In the genomic region with DNA sequence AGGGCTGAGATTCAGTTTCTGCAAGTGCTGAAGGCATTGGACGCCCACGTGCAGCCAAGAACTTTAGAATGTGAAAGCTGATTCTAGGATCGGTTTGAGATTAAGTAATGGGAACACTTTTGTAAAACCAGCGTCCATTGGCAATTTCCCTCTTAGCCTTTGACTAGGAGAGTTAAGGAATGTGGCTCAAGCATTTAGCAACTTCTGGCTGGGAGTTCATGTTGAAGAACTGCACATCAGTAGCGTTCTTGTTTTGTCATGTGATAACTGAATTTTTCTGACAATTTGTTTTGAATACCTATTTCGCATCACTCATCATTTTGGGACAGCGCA, we compare ENCODE assay signal across 8 mouse cellular contexts. TPM values are rescaled to one million over a fixed set of nuclear protein-coding genes. Genes with fewer than 3 reads are reported as not detected.
DNase-seq lines count a peak whose midpoint lies in the region; ATAC-seq and TF ChIP-seq lines count a peak whose summit lies in the region.

No protein-coding gene starts in this region.

- H3K4me3 ChIP-seq in heart, embryonic 12.5 days, result peak overlapping the region; percentile 73
- H3K4me3 ChIP-seq in ES-Bruce4 (ENCODE audit: low read depth, low read length), result peak overlapping the region; percentile 52
- peak overlapping the region; percentile 91 for H3K4me3 ChIP-seq in forebrain, embryonic 16.5 days (replicated peaks; ENCODE audit: low read length)
- H3K4me3 ChIP-seq in liver, postnatal 0 days (ENCODE audit: low read depth, low read length), result peak overlapping the region; percentile 91

- peaks cover 4% of the 10 kb centered on the region; the same call in 1 of the 2 replicates for H3K36me3 ChIP-seq in heart, embryonic 12.5 days
- H3K36me3 ChIP-seq in ES-Bruce4 (ENCODE audit: control insufficient read depth, insufficient read depth, low read length, poor library complexity, severe bottlenecking), result peaks cover 7% of the 10 kb centered on the region
- no peaks in the 10 kb centered on the region for H3K36me3 ChIP-seq in forebrain, embryonic 16.5 days (ENCODE audit: control insufficient read depth, insufficient read depth)
- H3K36me3 ChIP-seq in liver, postnatal 0 days (replicated peaks; ENCODE audit: insufficient read depth, low read length), result 0 out of 2 replicates have a peak, but pooled peaks cover 5% of the 10 kb centered on the region

- 37% methylated on average over 7 of the region's 7 CpGs for WGBS in heart, embryonic 12.5 days
- 34% methylated on average over 7 of the region's 7 CpGs for WGBS in forebrain, embryonic 16.5 days
- WGBS in liver, postnatal 0 days (ENCODE audit: insufficient replicate concordance), result 33% methylated on average over 7 of the region's 7 CpGs

- no peak for TF ChIP-seq CTCF in ES-Bruce4 (IDR thresholded peaks at IDR 0.05; ENCODE audit: low read depth, low read length)
- TF ChIP-seq CTCF in liver, postnatal 0 days (IDR thresholded peaks at IDR 0.05; ENCODE audit: low read depth), result no peak

- no peak for TF ChIP-seq EP300 in ES-Bruce4 (IDR thresholded peaks at IDR 0.05; ENCODE audit: insufficient read depth, low read depth, low read length)
- TF ChIP-seq EP300 in liver, postnatal 0 days (IDR thresholded peaks at IDR 0.05; ENCODE audit: low read depth), result no peak

- no peaks in the 10 kb centered on the region for H3K9me3 ChIP-seq in heart, embryonic 12.5 days (replicated peaks)
- no peaks in the 10 kb centered on the region for H3K9me3 ChIP-seq in ES-Bruce4 (replicated peaks; ENCODE audit: control insufficient read depth, insufficient read depth, low read length, poor library complexity, severe bottlenecking)
- H3K9me3 ChIP-seq in forebrain, embryonic 16.5 days (ENCODE audit: control insufficient read depth, low read length), result no peaks in the 10 kb centered on the region
- no peaks in the 10 kb centered on the region for H3K9me3 ChIP-seq in liver, postnatal 0 days (ENCODE audit: low read length)

- no peak for DNase-seq in heart, postnatal 4 days
- DNase-seq in liver, postnatal 0 days, result no peak
- DNase-seq in frontal cortex, postnatal 36 days (ENCODE audit: low spot score in 2 of 2), result no peak
- no peak for DNase-seq in testis, postnatal 14 days (ENCODE audit: low spot score)

- ATAC-seq in heart, embryonic 12.5 days (ENCODE audit: insufficient number of reproducible peaks, low FRiP score), result 0 out of 2 replicates have a peak, but pooled peaks have one; percentile 5
- ATAC-seq in forebrain, embryonic 16.5 days, result no peak
- ATAC-seq in liver, postnatal 0 days, result no peak
- no peak for ATAC-seq in monocyte, adult 5-6 weeks (replicated peaks; ENCODE audit: insufficient number of reproducible peaks, low FRiP score, low TSS enrichment, poor library complexity, severe bottlenecking)

- H3K9ac ChIP-seq in heart, embryonic 12.5 days, result peak overlapping the region; percentile 17; the same call in 1 of the 2 replicates
- peak overlapping the region; percentile 4; the same call in 1 of the 2 replicates for H3K9ac ChIP-seq in ES-Bruce4 (ENCODE audit: low read depth, poor library complexity, severe bottlenecking)
- H3K9ac ChIP-seq in forebrain, embryonic 16.5 days (replicated peaks; ENCODE audit: low read depth, low read length), result peak overlapping the region; percentile 81
- peak overlapping the region; percentile 89 for H3K9ac ChIP-seq in liver, postnatal 0 days (replicated peaks)

- H3K27me3 ChIP-seq in heart, embryonic 12.5 days (replicated peaks), result no peaks in the 10 kb centered on the region
- no peaks in the 10 kb centered on the region for H3K27me3 ChIP-seq in ES-Bruce4 (ENCODE audit: control insufficient read depth, insufficient read depth, low read length, poor library complexity, severe bottlenecking)
- H3K27me3 ChIP-seq in forebrain, embryonic 16.5 days (replicated peaks; ENCODE audit: control insufficient read depth, insufficient read depth, low read length), result no peaks in the 10 kb centered on the region
- H3K27me3 ChIP-seq in liver, postnatal 0 days (ENCODE audit: insufficient read depth, low read length), result no peaks in the 10 kb centered on the region

- H3K4me1 ChIP-seq in heart, embryonic 12.5 days (replicated peaks), result 0 out of 2 replicates have a peak, but pooled peaks cover 2% of the 10 kb centered on the region
- H3K4me1 ChIP-seq in ES-Bruce4 (ENCODE audit: control insufficient read depth, insufficient read depth, low read length), result no peaks in the 10 kb centered on the region
- H3K4me1 ChIP-seq in forebrain, embryonic 16.5 days (replicated peaks; ENCODE audit: control insufficient read depth, insufficient read depth, low read length), result peaks cover 9% of the 10 kb centered on the region
- H3K4me1 ChIP-seq in liver, postnatal 0 days (ENCODE audit: insufficient read depth), result peaks cover 14% of the 10 kb centered on the region

- peak overlapping the region; percentile 70 for H3K4me2 ChIP-seq in heart, embryonic 12.5 days
- peak overlapping the region; percentile 74 for H3K4me2 ChIP-seq in forebrain, embryonic 16.5 days (ENCODE audit: low read length)
- H3K4me2 ChIP-seq in liver, postnatal 0 days (ENCODE audit: low read depth, low read length), result peak overlapping the region; percentile 93

- TF ChIP-seq POLR2A in ES-Bruce4 (IDR thresholded peaks at IDR 0.05; ENCODE audit: insufficient read depth, low read length), result no peak

- no peak overlapping the region for H3K27ac ChIP-seq in heart, embryonic 12.5 days (ENCODE audit: poor library complexity, severe bottlenecking)
- H3K27ac ChIP-seq in ES-Bruce4 (ENCODE audit: insufficient read depth, low read length), result no peak overlapping the region
- peak overlapping the region; percentile 31 for H3K27ac ChIP-seq in forebrain, embryonic 16.5 days (ENCODE audit: low read length)
- H3K27ac ChIP-seq in liver, postnatal 0 days (ENCODE audit: low read depth), result peak overlapping the region; percentile 83; the same call in 1 of the 2 replicates

RNA-seq across cellular contexts. Expression of gene Yae1d1, which starts 0.3 kb away (rescaled TPM):
- 73.4 and 78.9 TPM in 2 replicates for polyA plus RNA-seq in heart, embryonic 12.5 days (2016; fragmentation: Nextera tagmentation; extraction: Ambion mirVana)
- 10 to 100 TPM; 21.1 to 29.1 TPM for total RNA-seq in heart, postnatal 4 days (2021)
- polyA plus RNA-seq in ES-Bruce4 (2011; ENCODE audit: insufficient read depth, insufficient read length, low read depth, missing spikeins), result 30.3 and 37.4 TPM in 2 replicates
- polyA plus RNA-seq in forebrain, embryonic 16.5 days (2015; fragmentation: Nextera tagmentation; extraction: Ambion mirVana), result 93.0 and 104 TPM in 2 replicates
- 23.7 and 25.2 TPM in 2 replicates for polyA plus RNA-seq in liver, postnatal 0 days (2015; fragmentation: Nextera tagmentation; extraction: Ambion mirVana)
- 8.9 to 17.6 TPM (median 10.3 TPM) in 3 replicates for total RNA-seq in monocyte, adult 5-6 weeks (2017)

RNA-seq across cellular contexts. Expression of gene Rala, which starts 49.4 kb away (rescaled TPM):
- 80.0 and 86.1 TPM in 2 replicates for polyA plus RNA-seq in heart, embryonic 12.5 days (2016; fragmentation: Nextera tagmentation; extraction: Ambion mirVana)
- 10 to 100 TPM; 55.9 to 56.5 TPM for total RNA-seq in heart, postnatal 4 days (2021)
- polyA plus RNA-seq in ES-Bruce4 (2011; ENCODE audit: insufficient read depth, insufficient read length, low read depth, missing spikeins), result 70.5 and 74.0 TPM in 2 replicates
- polyA plus RNA-seq in forebrain, embryonic 16.5 days (2015; fragmentation: Nextera tagmentation; extraction: Ambion mirVana), result 198 and 209 TPM in 2 replicates
- polyA plus RNA-seq in liver, postnatal 0 days (2015; fragmentation: Nextera tagmentation; extraction: Ambion mirVana), result 25.6 and 29.3 TPM in 2 replicates
- 52.1 to 58.2 TPM (median 55.3 TPM) in 3 replicates for total RNA-seq in monocyte, adult 5-6 weeks (2017)

Comparison
In these comparisons a context has a peak if more than half of its experiments do, and no peak if none do; other contexts are left out.
1. H3K27ac ChIP-seq: peak in forebrain, embryonic 16.5 days (single experiment) and liver, postnatal 0 days (single experiment); none in heart, embryonic 12.5 days (single experiment) and ES-Bruce4 (single experiment).
2. H3K9ac ChIP-seq: peak in every context shown above with its lines; median percentile 89 in liver, postnatal 0 days; 81 in forebrain, embryonic 16.5 days; 17 in heart, embryonic 12.5 days; 4 in ES-Bruce4.
3. Peak in every context shown above with its lines, with median percentiles within 50 percentile points of each other: H3K4me2 ChIP-seq and H3K4me3 ChIP-seq.